Mouse (Mus musculus) thymus, postnatal 14 days (tissue): ENCODE results near the gene Ndufaf1.

ENCODE experiments used
- DNase-seq: peaks from one replicate; pipeline ENCODE4 v3.0.0; 2021

Ndufaf1 gene

DNA sequence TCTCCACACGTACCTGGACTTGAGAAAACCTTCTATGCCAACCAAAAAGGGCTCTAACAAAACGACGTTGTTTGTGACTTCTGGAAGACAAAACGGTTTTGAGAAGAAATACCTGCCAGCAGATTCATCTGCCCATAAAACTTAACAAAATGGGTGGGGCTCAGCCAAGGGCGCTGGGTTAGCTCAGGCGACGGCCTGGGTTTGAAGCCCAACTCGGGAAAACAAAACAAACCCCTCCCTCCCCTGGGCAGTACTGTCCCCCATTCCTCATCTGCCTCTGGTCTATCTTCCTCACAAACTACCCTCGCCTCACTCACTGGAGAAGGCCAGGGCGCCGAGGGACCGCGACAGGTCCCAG is 44.8 kb downstream of the Ndufaf1 start:
- no peak for DNase-seq

GRCm38 (mm10) chr2:119607023-119607422 is 55.6 kb downstream of the Ndufaf1 start:
- DNase-seq: no peak
